Mouse (Mus musculus) heart, adult 9 months (tissue): Measurements from ENCODE around the gene Tsc2.

Experiments used
- DNase-seq, 2 experiments: peaks; one replicate each; pipeline ENCODE4 v3.0.0; 2022; ENCODE audit warnings: low spot score in 2 of 2

Gene Tsc2

GRCm38 (mm10) chr17:24569837-24570236 lies 62.6 kb downstream of the Tsc2 start:
- no peak for DNase-seq

- peak; percentile 60 to 61 for DNase-seq
Observed at GRCm38 (mm10) chr17:24567034-24567779, 65.2 kb downstream of the Tsc2 start.

GRCm38 (mm10) chr17:24565792-24566191 lies 66.6 kb downstream of the Tsc2 start:
- no peak for DNase-seq

GRCm38 (mm10) chr17:24565092-24565491 lies 67.3 kb downstream of the Tsc2 start:
- DNase-seq = no peak

GRCm38 (mm10) chr17:24564422-24564821 lies 68.0 kb downstream of the Tsc2 start:
- no peak for DNase-seq

- DNase-seq = no peak
Observed at GRCm38 (mm10) chr17:24563638-24564037, 68.8 kb downstream of the Tsc2 start.

- DNase-seq = no peak
Observed at GRCm38 (mm10) chr17:24561592-24561991, 70.8 kb downstream of the Tsc2 start.

- no peak for DNase-seq
Observed at GRCm38 (mm10) chr17:24560301-24561028, 72.0 kb downstream of the Tsc2 start.

- peak; percentile 61 to 69 for DNase-seq
Observed at GRCm38 (mm10) chr17:24559146-24559545, 73.3 kb downstream of the Tsc2 start.

GRCm38 (mm10) chr17:24558600-24559099 lies 73.8 kb downstream of the Tsc2 start:
- peak; percentile 40 to 48 for DNase-seq

- peak; percentile 86 to 88 for DNase-seq
Observed at GRCm38 (mm10) chr17:24557091-24557490, 75.3 kb downstream of the Tsc2 start.

- no peak for DNase-seq
Observed at GRCm38 (mm10) chr17:24551050-24551444, 81.4 kb downstream of the Tsc2 start.

GRCm38 (mm10) chr17:24550416-24551049 lies 81.9 kb downstream of the Tsc2 start:
- DNase-seq = peak; percentile 81 to 87

GRCm38 (mm10) chr17:24549618-24550415 lies 82.6 kb downstream of the Tsc2 start, which contains the start of gene Pkd1:
Gene Pkd1, plus strand, starts transcription at chr17:24549834.
- peak; percentile 99 to 100 for DNase-seq

- peak; percentile 69 to 78 for DNase-seq
Observed at GRCm38 (mm10) chr17:24548921-24549617, 83.4 kb downstream of the Tsc2 start.

GRCm38 (mm10) chr17:24548435-24548834 lies 84.0 kb downstream of the Tsc2 start:
- DNase-seq = peak; percentile 43 to 50

GRCm38 (mm10) chr17:24546234-24546633 lies 86.2 kb downstream of the Tsc2 start:
- no peak for DNase-seq
